Mouse (Mus musculus): ENCODE results near the gene Atxn7l2.

GRCm38 (mm10) chr3:108204470-108204869 is 6.3 kb downstream of the Atxn7l2 start:
- TF ChIP-seq CTCF (IDR thresholded peaks at IDR 0.05; ENCODE audit: control insufficient read depth, insufficient read depth, low read length) (no peak), POLR2A (IDR thresholded peaks at IDR 0.05; ENCODE audit: borderline replicate concordance, control insufficient read depth, low read depth, low read length) (no peak)

Measured in bone marrow, adult 2 months (tissue).